Mouse (Mus musculus) embryonic facial prominence, embryonic 13.5 days (tissue): ENCODE data around the gene Ccdc167. TPM values are rescaled to one million over a fixed set of nuclear protein-coding genes. Genes with fewer than 3 reads are reported as not detected.

ENCODE experiments used
- ATAC-seq: fragments of 200-750 bp; cut with Nextera tagmentation; 2 replicates; pipeline ENCODE4 v1.8.0; 2017; ENCODE audit warnings: low read depth; ENCODE audit not compliant: insufficient number of reproducible peaks, insufficient read depth, low FRiP score, low TSS enrichment
- H3K27ac ChIP-seq: fragments of 300-500 bp; sonication (generic); 2 replicates; pipeline ENCODE4 v1.5.1; 2015; ENCODE audit warnings: moderate library complexity, mild to moderate bottlenecking, inconsistent platforms
- H3K27me3 ChIP-seq: fragments of 300-500 bp; sonication (generic); 2 replicates; pipeline ENCODE4 v1.6.1; 2015; ENCODE audit warnings: mild to moderate bottlenecking, inconsistent platforms
- H3K36me3 ChIP-seq: fragments of 300-500 bp; sonication (generic); 2 replicates; pipeline ENCODE4 v1.6.1; 2015; ENCODE audit warnings: mild to moderate bottlenecking, inconsistent platforms
- H3K4me1 ChIP-seq: fragments of 300-500 bp; sonication (generic); 2 replicates; pipeline ENCODE4 v1.6.1; 2015; ENCODE audit warnings: inconsistent platforms
- H3K4me2 ChIP-seq: fragments of 300-500 bp; sonication (generic); 2 replicates; pipeline ENCODE4 v1.6.1; 2015; ENCODE audit warnings: moderate library complexity, mild to moderate bottlenecking, inconsistent platforms
- H3K4me3 ChIP-seq: fragments of 300-500 bp; sonication (generic); 2 replicates; pipeline ENCODE4 v1.5.1; 2015; ENCODE audit warnings: mild to moderate bottlenecking, inconsistent platforms
- H3K9ac ChIP-seq: fragments of 300-500 bp; sonication (generic); 2 replicates; pipeline ENCODE4 v1.6.1; 2015; ENCODE audit warnings: mild to moderate bottlenecking, inconsistent platforms
- H3K9me3 ChIP-seq: fragments of 300-500 bp; sonication (generic); 2 replicates; pipeline ENCODE4 v1.6.1; 2016; ENCODE audit warnings: inconsistent platforms
- WGBS: fragments of 180-500 bp; shearing (Covaris S2); methylation state at CpG from one replicate; pipeline ENCODE4 v1.1.7; 2015; ENCODE audit warnings: mixed read lengths; 5-methylcytosine and 5-hydroxymethylcytosine counted together
- polyA plus RNA-seq: library from polyadenylated mRNA; unstranded; fragments of >200 nt; fragmentation: Nextera tagmentation; extraction: Ambion mirVana; gene quantifications from 2 replicates; pipeline ENCODE4 v1.2.1, GENCODE M21; 2015

Ccdc167 gene
- polyA plus RNA-seq, 1 experiment from 2014 or later = 14.5 TPM

DNA sequence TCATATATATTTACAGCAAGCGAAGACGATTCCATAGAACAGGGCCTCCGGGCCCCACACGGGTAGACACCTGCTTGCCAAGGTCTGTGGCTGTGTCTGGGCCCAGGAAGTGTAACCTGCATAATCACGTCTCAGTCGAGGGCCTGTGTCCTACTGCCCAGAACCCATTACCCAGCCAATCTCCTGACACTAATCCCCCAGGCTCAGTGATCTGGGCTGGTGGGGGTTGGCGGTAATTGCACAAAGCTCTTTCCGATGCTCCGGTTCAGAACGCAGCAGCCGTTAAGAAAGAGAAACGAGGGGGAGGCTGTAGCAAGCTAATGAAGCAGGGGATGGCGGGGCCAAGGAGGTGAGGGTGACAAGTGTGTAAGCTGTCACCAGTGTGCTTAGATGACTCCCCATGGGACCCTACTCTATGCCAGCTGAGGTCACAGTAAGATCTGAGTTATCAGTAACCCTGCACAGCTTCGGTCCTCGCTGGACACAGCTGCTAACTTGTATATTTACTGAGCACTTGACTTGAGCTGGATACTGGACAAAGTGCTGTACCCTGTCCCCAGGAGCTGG, 19.7 kb upstream of the Ccdc167 start:
- Histone ChIP-seq H3K27ac (no peak overlapping the region), H3K4me1 (peaks cover 21% of the 10 kb centered on the region), H3K4me2 (no peak overlapping the region), H3K27me3 (no peaks in the 10 kb centered on the region), H3K4me3 (no peak overlapping the region), H3K9ac (no peak overlapping the region), H3K9me3 (no peaks in the 10 kb centered on the region; the same call in 1 of the 2 replicates), H3K36me3 (no peaks in the 10 kb centered on the region)
- 33% methylated on average over 15 of the region's 15 CpGs for WGBS
- no peak for ATAC-seq

- H3K4me1 ChIP-seq = peaks cover 15% of the 10 kb centered on the region
- no peak overlapping the region for H3K4me3 ChIP-seq
- H3K36me3 ChIP-seq = no peaks in the 10 kb centered on the region
- no peaks in the 10 kb centered on the region for H3K27me3 ChIP-seq
- H3K27ac ChIP-seq = no peak overlapping the region
- H3K9me3 ChIP-seq = no peaks in the 10 kb centered on the region; the same call in 1 of the 2 replicates
- H3K4me2 ChIP-seq = no peak overlapping the region
- WGBS = 74% methylated on average over 2 of the region's 2 CpGs
- ATAC-seq = no peak
- H3K9ac ChIP-seq = no peak overlapping the region
These were observed 15.7 kb upstream of the Ccdc167 start for GRCm38 (mm10) chr17:29732522-29732921.

- Histone ChIP-seq H3K4me2 (no peak overlapping the region), H3K9ac (no peak overlapping the region), H3K27ac (no peak overlapping the region), H3K27me3 (no peaks in the 10 kb centered on the region), H3K4me3 (no peak overlapping the region), H3K36me3 (no peaks in the 10 kb centered on the region), H3K9me3 (no peaks in the 10 kb centered on the region; the same call in 1 of the 2 replicates), H3K4me1 (peaks cover 15% of the 10 kb centered on the region)
- ATAC-seq = no peak
- 52% methylated on average over 6 of the region's 6 CpGs for WGBS
These were observed 15.1 kb upstream of the Ccdc167 start for GRCm38 (mm10) chr17:29731953-29732325.

DNA sequence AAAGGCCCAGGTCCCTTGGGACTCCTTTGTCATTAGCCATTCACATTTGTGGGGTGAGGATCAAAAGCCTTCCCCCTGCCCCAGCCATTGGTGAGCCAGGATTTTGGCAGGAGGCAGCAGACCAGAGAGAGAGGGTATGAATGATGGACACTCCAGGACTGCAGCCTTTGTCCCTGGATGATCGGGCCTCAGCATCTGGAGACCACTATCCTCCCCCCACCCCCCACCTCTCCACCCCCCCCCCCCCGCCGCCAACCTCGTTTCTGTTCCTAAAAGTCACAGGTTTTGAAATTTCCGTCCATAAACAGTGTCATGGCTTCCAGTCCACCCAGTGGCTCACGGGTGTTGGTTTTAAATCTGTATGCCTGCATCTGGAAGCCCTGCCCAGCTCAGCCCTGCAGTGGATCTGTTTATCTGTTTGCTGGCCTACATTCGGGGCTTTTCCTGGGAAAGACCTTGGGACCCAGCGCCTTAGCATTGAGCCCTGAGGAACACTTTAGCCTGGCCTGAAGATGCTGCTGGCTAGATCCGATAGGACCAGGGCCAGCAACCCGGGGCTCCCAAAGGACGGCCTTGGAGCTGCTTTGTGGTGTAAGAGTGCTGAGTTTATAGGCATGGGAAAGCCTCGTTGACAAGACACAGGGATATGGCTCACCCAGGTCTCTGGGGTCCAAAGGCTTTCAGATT, 14.6 kb upstream of the Ccdc167 start:
- 48% methylated on average over 12 of the region's 12 CpGs for WGBS
- no peak overlapping the region for H3K9ac ChIP-seq

GRCm38 (mm10) chr17:29730510-29731265, 13.8 kb upstream of the Ccdc167 start:
- Histone ChIP-seq H3K27ac (peak overlapping the region; percentile 34; the same call in 1 of the 2 replicates), H3K4me1 (peaks cover 9% of the 10 kb centered on the region; the same call in 1 of the 2 replicates), H3K36me3 (no peaks in the 10 kb centered on the region), H3K9ac (no peak overlapping the region), H3K4me2 (no peak overlapping the region), H3K4me3 (no peak overlapping the region), H3K9me3 (no peaks in the 10 kb centered on the region; the same call in 1 of the 2 replicates), H3K27me3 (no peaks in the 10 kb centered on the region)
- no peak for ATAC-seq
- WGBS = 44% methylated on average over 13 of the region's 13 CpGs

More for the DNA sequence above, 14.6 kb upstream of the Ccdc167 start:
- Histone ChIP-seq H3K4me2 (no peak overlapping the region), H3K4me1 (peaks cover 12% of the 10 kb centered on the region), H3K9me3 (no peaks in the 10 kb centered on the region; the same call in 1 of the 2 replicates), H3K36me3 (no peaks in the 10 kb centered on the region), H3K27ac (no peak overlapping the region), H3K4me3 (no peak overlapping the region), H3K27me3 (no peaks in the 10 kb centered on the region)
- no peak for ATAC-seq

DNA sequence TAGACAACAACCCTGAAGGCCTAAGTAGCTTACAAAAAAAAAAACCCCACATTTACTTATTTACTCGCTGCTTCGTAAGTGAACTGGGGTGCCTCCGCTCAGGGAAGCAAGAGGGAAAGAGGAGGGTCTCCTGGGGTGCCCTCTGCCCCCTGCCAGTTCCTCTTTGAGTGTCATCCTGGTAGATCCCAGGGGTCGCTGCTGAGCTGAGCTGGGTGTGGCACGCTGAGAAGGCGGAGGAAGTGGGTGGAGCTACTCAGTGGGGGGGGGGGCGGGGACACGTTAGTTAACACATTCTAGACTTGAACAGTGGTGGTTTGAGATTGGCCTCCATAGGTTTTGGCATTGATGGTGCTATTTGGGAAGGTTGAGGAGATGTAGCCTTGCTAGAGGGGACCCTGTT, 11.2 kb upstream of the Ccdc167 start:
- Histone ChIP-seq H3K27ac (no peak overlapping the region), H3K4me1 (peaks cover 9% of the 10 kb centered on the region; the same call in 1 of the 2 replicates), H3K4me3 (no peak overlapping the region), H3K36me3 (no peaks in the 10 kb centered on the region), H3K27me3 (no peaks in the 10 kb centered on the region), H3K4me2 (no peak overlapping the region), H3K9me3 (no peaks in the 10 kb centered on the region), H3K9ac (no peak overlapping the region)
- ATAC-seq = no peak
- WGBS = 56% methylated on average over 8 of the region's 8 CpGs

GRCm38 (mm10) chr17:29725027-29725620, 8.3 kb upstream of the Ccdc167 start:
- Histone ChIP-seq H3K36me3 (no peaks in the 10 kb centered on the region), H3K4me3 (no peak overlapping the region), H3K4me2 (no peak overlapping the region), H3K9me3 (0 out of 2 replicates have a peak, but pooled peaks cover 3% of the 10 kb centered on the region), H3K9ac (no peak overlapping the region), H3K27ac (no peak overlapping the region), H3K4me1 (no peaks in the 10 kb centered on the region; the same call in 1 of the 2 replicates), H3K27me3 (no peaks in the 10 kb centered on the region)
- WGBS = 64% methylated on average over 6 of the region's 6 CpGs
- no peak for ATAC-seq

DNA sequence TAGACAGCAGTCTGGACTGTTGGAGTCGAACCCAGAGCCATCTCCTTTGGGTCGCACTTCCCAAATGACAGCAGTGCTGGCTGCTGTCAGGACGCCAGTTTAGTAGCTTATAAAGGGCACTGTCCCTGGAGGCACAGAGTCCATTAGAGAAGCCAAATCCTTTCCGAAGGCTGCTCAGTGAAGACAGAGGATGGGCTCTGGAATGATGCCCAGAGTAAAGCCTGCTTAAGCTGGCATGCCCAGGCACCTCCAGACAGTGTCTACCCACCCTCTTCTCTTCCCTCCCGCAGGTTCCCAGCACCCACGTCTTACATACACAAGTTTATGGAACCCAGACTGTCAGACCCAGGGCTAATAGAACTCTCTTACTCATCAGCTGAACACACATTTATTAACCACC, 7.8 kb upstream of the Ccdc167 start:
- Histone ChIP-seq H3K9me3 (0 out of 2 replicates have a peak, but pooled peaks cover 3% of the 10 kb centered on the region), H3K4me1 (no peaks in the 10 kb centered on the region), H3K4me3 (no peak overlapping the region), H3K27ac (no peak overlapping the region), H3K36me3 (no peaks in the 10 kb centered on the region), H3K9ac (no peak overlapping the region), H3K27me3 (no peaks in the 10 kb centered on the region), H3K4me2 (no peak overlapping the region)
- 0 out of 2 replicates have a peak, but pooled peaks have one; percentile 32 for ATAC-seq
- WGBS = 72% methylated on average over 6 of the region's 6 CpGs

- Histone ChIP-seq H3K27ac (no peak overlapping the region), H3K4me3 (no peak overlapping the region), H3K9ac (no peak overlapping the region), H3K4me2 (no peak overlapping the region), H3K9me3 (0 out of 2 replicates have a peak, but pooled peaks cover 3% of the 10 kb centered on the region), H3K4me1 (peaks cover 9% of the 10 kb centered on the region), H3K36me3 (no peaks in the 10 kb centered on the region), H3K27me3 (no peaks in the 10 kb centered on the region)
- no peak for ATAC-seq
- WGBS = 67% methylated on average over 11 of the region's 11 CpGs
These were observed 4.0 kb upstream of the Ccdc167 start for GRCm38 (mm10) chr17:29720755-29721365.

DNA sequence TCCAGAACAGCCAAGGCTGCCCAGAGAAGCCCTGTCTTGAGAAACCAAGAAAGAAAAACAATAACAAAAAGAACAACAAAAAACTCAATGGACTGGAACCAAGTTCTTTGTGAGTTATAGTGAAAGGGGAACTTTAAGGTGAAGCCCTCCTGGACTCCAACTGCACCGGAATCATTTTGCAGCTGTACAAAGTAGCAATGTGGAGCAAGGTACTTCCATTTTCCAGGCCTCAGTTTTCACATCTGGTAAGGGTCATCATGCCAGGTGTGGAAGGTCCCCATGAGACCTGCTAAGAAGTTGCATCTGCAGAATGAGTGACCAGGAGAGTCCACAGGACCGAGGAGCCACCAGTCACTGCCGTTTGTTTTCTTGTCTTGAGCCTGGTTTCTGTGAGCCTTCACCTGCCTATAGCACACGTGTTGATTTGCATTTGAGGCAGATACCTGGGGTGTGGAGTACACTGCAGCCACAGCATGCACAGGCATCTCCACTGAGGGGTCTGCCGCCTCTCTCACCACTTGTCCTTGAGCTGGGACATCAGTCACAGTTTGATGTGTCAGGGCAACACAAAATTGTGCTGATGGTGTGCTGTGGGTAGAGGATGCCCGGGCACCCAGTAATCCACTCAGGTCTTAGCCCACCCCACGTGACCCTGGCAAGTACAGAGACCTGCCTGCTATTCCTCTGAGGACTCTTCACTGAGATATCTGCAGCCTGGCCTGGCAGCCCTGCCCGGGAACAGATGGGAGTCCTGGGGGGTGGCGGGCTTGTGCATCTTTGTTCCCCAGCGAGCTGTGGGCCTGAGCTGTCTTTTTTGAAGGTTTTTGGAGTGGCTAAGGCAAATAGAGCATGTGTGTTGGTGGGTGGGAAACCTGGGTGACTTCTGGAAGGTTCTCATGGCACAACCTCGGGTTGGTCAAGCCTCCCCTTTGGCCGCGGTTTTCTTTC, 3.1 kb upstream of the Ccdc167 start:
- Histone ChIP-seq H3K4me1 (peaks cover 9% of the 10 kb centered on the region), H3K4me2 (no peak overlapping the region), H3K4me3 (no peak overlapping the region), H3K36me3 (peaks cover 3% of the 10 kb centered on the region; the same call in 1 of the 2 replicates), H3K9ac (no peak overlapping the region), H3K27me3 (no peaks in the 10 kb centered on the region), H3K9me3 (0 out of 2 replicates have a peak, but pooled peaks cover 3% of the 10 kb centered on the region), H3K27ac (no peak overlapping the region)
- no peak for ATAC-seq
- 76% methylated on average over 13 of the region's 13 CpGs for WGBS
